Comparison of ENCODE assay signal across 16 mouse cellular contexts in genomic region chr13:72303126-72303760, GRCm38 (mm10).
DNase-seq lines count a peak whose midpoint lies in the region; ATAC-seq and TF ChIP-seq lines count a peak whose summit lies in the region.
"Had no signal": no experiment of that assay in that cellular context is flagged by ENCODE, and none has a peak within 500 bp of the region (broad histone marks: within the 10 kb centered on the region; RNA-seq: fewer than 3 reads in every experiment).

No protein-coding gene starts in this region.

- WGBS in neural tube, embryonic 12.5 days: 41% methylated on average over 15 of the region's 15 CpGs
- WGBS in hindbrain, embryonic 15.5 days: 22% methylated on average over 15 of the region's 15 CpGs
- WGBS in midbrain, embryonic 15.5 days: 17% methylated on average over 15 of the region's 15 CpGs
- 90% methylated on average over 15 of the region's 15 CpGs for WGBS in thymus, adult 2 months

- H3K27ac ChIP-seq in neural tube, embryonic 12.5 days: no peak overlapping the region
- no peak overlapping the region for H3K27ac ChIP-seq in hindbrain, embryonic 15.5 days (replicated peaks)
- peak overlapping the region; percentile 69 for H3K27ac ChIP-seq in midbrain, embryonic 15.5 days
- H3K27ac ChIP-seq in thymus, adult 2 months (ENCODE audit: control insufficient read depth, insufficient read depth, low read length): no peak overlapping the region
- H3K27ac ChIP-seq: embryonic facial prominence, embryonic 15.5 days had no signal

- no peak overlapping the region for H3K4me3 ChIP-seq in neural tube, embryonic 12.5 days
- H3K4me3 ChIP-seq in hindbrain, embryonic 15.5 days: no peak overlapping the region
- H3K4me3 ChIP-seq in midbrain, embryonic 15.5 days: no peak overlapping the region
- H3K4me3 ChIP-seq in thymus, adult 2 months (ENCODE audit: control insufficient read depth, insufficient read depth, low read length): no peak overlapping the region
- H3K4me3 ChIP-seq: embryonic facial prominence, embryonic 15.5 days had no signal

- ATAC-seq in neural tube, embryonic 12.5 days (ENCODE audit: low FRiP score, low read depth): 0 out of 2 replicates have a peak, but pooled peaks have one; percentile 34
- ATAC-seq in hindbrain, embryonic 15.5 days (ENCODE audit: low FRiP score, low read depth): 0 out of 2 replicates have a peak, but pooled peaks have one; percentile 37
- ATAC-seq in midbrain, embryonic 15.5 days (replicated peaks): peak; percentile 59

- no peak for TF ChIP-seq CTCF in thymus, adult 2 months (IDR thresholded peaks at IDR 0.05; ENCODE audit: borderline replicate concordance, control insufficient read depth, extremely low read depth, insufficient read depth, low read length, poor library complexity)

- TF ChIP-seq POLR2A in thymus, adult 2 months (IDR thresholded peaks at IDR 0.05; ENCODE audit: control insufficient read depth, extremely low read depth, insufficient read depth, low read length, poor library complexity): no peak

- peaks cover 41% of the 10 kb centered on the region for H3K4me1 ChIP-seq in neural tube, embryonic 12.5 days
- H3K4me1 ChIP-seq in hindbrain, embryonic 15.5 days (replicated peaks): peaks cover 40% of the 10 kb centered on the region
- peaks cover 50% of the 10 kb centered on the region for H3K4me1 ChIP-seq in midbrain, embryonic 15.5 days
- no peaks in the 10 kb centered on the region for H3K4me1 ChIP-seq in thymus, adult 2 months (replicated peaks; ENCODE audit: control insufficient read depth, insufficient read depth, low read length)
- H3K4me1 ChIP-seq: embryonic facial prominence, embryonic 15.5 days had no signal

- no peaks in the 10 kb centered on the region for H3K36me3 ChIP-seq in neural tube, embryonic 12.5 days
- no peaks in the 10 kb centered on the region for H3K36me3 ChIP-seq in hindbrain, embryonic 15.5 days
- H3K36me3 ChIP-seq in midbrain, embryonic 15.5 days (replicated peaks): no peaks in the 10 kb centered on the region
- H3K36me3 ChIP-seq in thymus, adult 2 months (ENCODE audit: control insufficient read depth, insufficient read depth, low read length): no peaks in the 10 kb centered on the region
- H3K36me3 ChIP-seq: embryonic facial prominence, embryonic 15.5 days had no signal

- no peaks in the 10 kb centered on the region for H3K9me3 ChIP-seq in neural tube, embryonic 12.5 days
- H3K9me3 ChIP-seq in hindbrain, embryonic 15.5 days: no peaks in the 10 kb centered on the region
- H3K9me3 ChIP-seq in midbrain, embryonic 15.5 days: no peaks in the 10 kb centered on the region
- H3K9me3 ChIP-seq: embryonic facial prominence, embryonic 15.5 days had no signal

- no peak overlapping the region for H3K9ac ChIP-seq in neural tube, embryonic 12.5 days
- no peak overlapping the region for H3K9ac ChIP-seq in hindbrain, embryonic 15.5 days
- peak overlapping the region; percentile 20; the same call in 1 of the 2 replicates for H3K9ac ChIP-seq in midbrain, embryonic 15.5 days
- H3K9ac ChIP-seq: embryonic facial prominence, embryonic 15.5 days had no signal

- H3K27me3 ChIP-seq in neural tube, embryonic 12.5 days (replicated peaks): peaks cover 14% of the 10 kb centered on the region
- peaks cover 10% of the 10 kb centered on the region for H3K27me3 ChIP-seq in hindbrain, embryonic 15.5 days
- H3K27me3 ChIP-seq in midbrain, embryonic 15.5 days (replicated peaks): peaks cover 34% of the 10 kb centered on the region
- H3K27me3 ChIP-seq in thymus, adult 2 months (ENCODE audit: control insufficient read depth, insufficient read depth, low read length): no peaks in the 10 kb centered on the region

- H3K4me2 ChIP-seq in neural tube, embryonic 12.5 days (replicated peaks): peak overlapping the region; percentile 12; the same call in 1 of the 2 replicates
- peak overlapping the region; percentile 14 for H3K4me2 ChIP-seq in hindbrain, embryonic 15.5 days
- peak overlapping the region; percentile 28 for H3K4me2 ChIP-seq in midbrain, embryonic 15.5 days
- H3K4me2 ChIP-seq: embryonic facial prominence, embryonic 15.5 days had no signal

- intact Hi-C loops in left cerebral cortex, postnatal 4 days (cut with DNase I): no loop called here

- DNase-seq in neural tube, embryonic 10.5 days (ENCODE audit: extremely low spot score, low spot score): no peak
- no peak for DNase-seq in kidney, postnatal 25 days
- DNase-seq in layer of hippocampus, postnatal 25 days (ENCODE audit: extremely low spot score in 1 of 2, low spot score in 1 of 2): no peak
- no peak for DNase-seq in left cerebral cortex, postnatal 4 days
- DNase-seq in thymus, adult 2 months: no peak
- DNase-seq: adrenal gland, adult 8-10 months; cerebellum, adult 18-20 months; gastrocnemius, postnatal 14 days; heart, postnatal 10 days; layer of hippocampus, postnatal 36 days; lung, adult 2 months; lung, postnatal 36 days had no signal
